Comparison of ENCODE assay signal across 16 mouse cellular contexts in genomic region chr3:59203802-59204520, GRCm38 (mm10). TPM values are rescaled to one million over a fixed set of nuclear protein-coding genes. Genes with fewer than 3 reads are reported as not detected.
DNase-seq lines count a peak whose midpoint lies in the region; ATAC-seq and TF ChIP-seq lines count a peak whose summit lies in the region.
"Had no signal": no experiment of that assay in that cellular context is flagged by ENCODE, and none has a peak within 500 bp of the region (broad histone marks: within the 10 kb centered on the region; RNA-seq: fewer than 3 reads in every experiment).

No protein-coding gene starts in this region.

- TF ChIP-seq CTCF in heart, adult 2 months (IDR thresholded peaks at IDR 0.05) = no peak
- TF ChIP-seq CTCF in cerebellum, adult 2 months (IDR thresholded peaks at IDR 0.05; ENCODE audit: borderline replicate concordance, insufficient read depth, low read depth, low read length) = no peak

- ATAC-seq in heart, embryonic 12.5 days (ENCODE audit: insufficient number of reproducible peaks, low FRiP score) = no peak; the same call in 1 of the 2 replicates

- no peak overlapping the region for H3K4me2 ChIP-seq in heart, embryonic 12.5 days
- H3K4me2 ChIP-seq: liver, embryonic 11.5 days had no signal

- no peaks in the 10 kb centered on the region for H3K27me3 ChIP-seq in heart, embryonic 12.5 days (replicated peaks)
- H3K27me3 ChIP-seq in heart, adult 2 months (ENCODE audit: control insufficient read depth, insufficient read depth, low read length) = no peaks in the 10 kb centered on the region
- no peaks in the 10 kb centered on the region for H3K27me3 ChIP-seq in cerebellum, adult 2 months (ENCODE audit: control insufficient read depth, insufficient read depth, low read length)

- H3K27ac ChIP-seq in heart, embryonic 12.5 days (ENCODE audit: poor library complexity, severe bottlenecking) = peak overlapping the region; percentile 77; the same call in 1 of the 2 replicates
- H3K27ac ChIP-seq in heart, adult 2 months = no peak overlapping the region
- H3K27ac ChIP-seq in cerebellum, adult 2 months (ENCODE audit: insufficient read depth, low read length) = no peak overlapping the region

- H3K4me1 ChIP-seq in heart, embryonic 12.5 days (replicated peaks) = peaks cover 34% of the 10 kb centered on the region
- H3K4me1 ChIP-seq in heart, adult 2 months (ENCODE audit: control insufficient read depth, insufficient read depth, low read length) = no peaks in the 10 kb centered on the region; the same call in none of the 2 replicates
- H3K4me1 ChIP-seq in cerebellum, adult 2 months (ENCODE audit: control insufficient read depth, insufficient read depth, low read length) = peaks cover 4% of the 10 kb centered on the region; the same call in 1 of the 2 replicates

- TF ChIP-seq POLR2A in heart, adult 2 months (IDR thresholded peaks at IDR 0.05; ENCODE audit: insufficient read depth, low read depth, low read length) = no peak
- TF ChIP-seq POLR2A in cerebellum, adult 2 months (IDR thresholded peaks at IDR 0.05; ENCODE audit: borderline replicate concordance, insufficient read depth, low read length) = no peak

- H3K9ac ChIP-seq in heart, embryonic 12.5 days = no peak overlapping the region
- no peak overlapping the region for H3K9ac ChIP-seq in heart, adult 2 months (ENCODE audit: low read depth, low read length)

- intact Hi-C loops in heart, adult 2 months (cut with DNase I) = no loop called here

- no peak overlapping the region for H3K4me3 ChIP-seq in heart, embryonic 12.5 days
- H3K4me3 ChIP-seq in heart, adult 2 months = no peak overlapping the region
- H3K4me3 ChIP-seq in cerebellum, adult 2 months (replicated peaks; ENCODE audit: insufficient read depth, low read depth, low read length) = no peak overlapping the region

- no peaks in the 10 kb centered on the region for H3K9me3 ChIP-seq in heart, embryonic 12.5 days (replicated peaks)

- no peaks in the 10 kb centered on the region for H3K36me3 ChIP-seq in heart, embryonic 12.5 days
- H3K36me3 ChIP-seq in heart, adult 2 months (ENCODE audit: control insufficient read depth, insufficient read depth, low read length) = no peaks in the 10 kb centered on the region

- TF ChIP-seq EP300 in heart, adult 2 months (IDR thresholded peaks at IDR 0.05; ENCODE audit: insufficient read depth, low read depth, low read length) = no peak

- H3K79me2 ChIP-seq in heart, adult 2 months (replicated peaks; ENCODE audit: control insufficient read depth, insufficient read depth, low read length) = no peaks in the 10 kb centered on the region

- DNase-seq in heart, adult 2 months = no peak
- DNase-seq in CD4-positive, CD25-positive, alpha-beta regulatory T cell, adult 2 months (ENCODE audit: low read depth, low spot score) = peak; percentile 42
- DNase-seq in brain, adult 2 months (ENCODE audit: low read depth, low spot score) = peak; percentile 55
- DNase-seq in lung, postnatal 25 days (ENCODE audit: low spot score) = peak; percentile 55
- no peak for DNase-seq in cerebellum, adult 2 months
- no peak for DNase-seq in kidney, postnatal 36 days
- DNase-seq in urinary bladder, postnatal 14 days (ENCODE audit: low spot score) = no peak
- DNase-seq: cerebellum, postnatal 36 days; kidney, adult 8-10 months; midbrain, embryonic 14.5 days had no signal

- WGBS in heart, embryonic 12.5 days = 40% methylated on average over 8 of the region's 8 CpGs
- WGBS in heart, adult 2 months = 71% methylated on average over 8 of the region's 8 CpGs
- WGBS in cerebellum, adult 2 months = 84% methylated on average over 8 of the region's 8 CpGs

RNA-seq across cellular contexts. Expression of gene P2ry13, which starts 6.7 kb away (rescaled TPM):
- 0.45 and 0.79 TPM in 2 replicates for polyA plus RNA-seq in heart, embryonic 12.5 days (2016; fragmentation: Nextera tagmentation; extraction: Ambion mirVana)
- total RNA-seq in heart, adult 2 months (2021) = under 1 TPM; 0.39 to 0.97 TPM
- 0.92 and 1.6 TPM in 2 replicates for polyA plus RNA-seq in heart, adult 2 months (2012; rRNA removed)
- 3.7 and 4.1 TPM in 2 replicates for polyA plus RNA-seq in cerebellum, adult 2 months (2012; rRNA removed)

RNA-seq across cellular contexts. Expression of gene Gpr87, which starts 9.1 kb away (rescaled TPM):
- polyA plus RNA-seq in heart, embryonic 12.5 days (2016; fragmentation: Nextera tagmentation; extraction: Ambion mirVana) = 0.14 TPM in 1 of 2 replicates, not detected in the other
- not detected for total RNA-seq in heart, adult 2 months (2021)
- polyA plus RNA-seq in heart, adult 2 months (2012; rRNA removed) = not detected in 2 replicates
- polyA plus RNA-seq in cerebellum, adult 2 months (2012; rRNA removed) = not detected in 2 replicates
- total RNA-seq: hematopoietic stem cell, adult 5-6 weeks; layer of hippocampus, adult 18-20 months; left cerebral cortex, postnatal 14 days; neutrophil, adult 5-6 weeks had no signal
- polyA plus RNA-seq: liver, embryonic 11.5 days had no signal

RNA-seq across cellular contexts. Expression of gene P2ry14, which starts 50.5 kb away (rescaled TPM):
- polyA plus RNA-seq in heart, embryonic 12.5 days (2016; fragmentation: Nextera tagmentation; extraction: Ambion mirVana) = 1.1 and 1.8 TPM in 2 replicates
- 1 to 10 TPM; 4.3 to 4.4 TPM for total RNA-seq in heart, adult 2 months (2021)
- 3.4 and 6.7 TPM in 2 replicates for polyA plus RNA-seq in heart, adult 2 months (2012; rRNA removed)
- polyA plus RNA-seq in cerebellum, adult 2 months (2012; rRNA removed) = 3.4 and 4.2 TPM in 2 replicates

RNA-seq across cellular contexts. Expression of gene P2ry12, which starts 58.7 kb away (rescaled TPM):
- polyA plus RNA-seq in heart, embryonic 12.5 days (2016; fragmentation: Nextera tagmentation; extraction: Ambion mirVana) = 1.5 and 2.1 TPM in 2 replicates
- total RNA-seq in heart, adult 2 months (2021) = 1 to 10 TPM; 2.0 to 6.4 TPM
- 4.1 and 5.2 TPM in 2 replicates for polyA plus RNA-seq in heart, adult 2 months (2012; rRNA removed)
- 16.1 and 17.5 TPM in 2 replicates for polyA plus RNA-seq in cerebellum, adult 2 months (2012; rRNA removed)

Comparison
In these comparisons a context has a peak if more than half of its experiments do, and no peak if none do; other contexts are left out.
1. DNase-seq: peak in CD4-positive, CD25-positive, alpha-beta regulatory T cell, adult 2 months (single experiment), brain, adult 2 months (single experiment) and lung, postnatal 25 days (single experiment); none in heart, adult 2 months (0 of 2), cerebellum, adult 2 months (0 of 2), kidney, postnatal 36 days (0 of 2) and urinary bladder, postnatal 14 days (single experiment).